Mouse (Mus musculus) ES-Bruce4 (cell line): ENCODE measurements around the gene Grid2.

Source experiments
- CTCF ChIP-seq: IDR thresholded peaks from one replicate; pipeline ENCODE4 v1.8.1; 2011; ENCODE audit warnings: low read depth, low read length
- POLR2A ChIP-seq: IDR thresholded peaks from one replicate; pipeline ENCODE4 v1.8.1; 2011; ENCODE audit warnings: low read length; ENCODE audit not compliant: insufficient read depth

- no peak for TF ChIP-seq CTCF
- no peak for TF ChIP-seq POLR2A
Observed at GRCm38 (mm10) chr6:64607041-64607440, 1351.4 kb downstream of the Grid2 start.
